Mouse (Mus musculus) left cerebral cortex, postnatal 14 days (tissue): ENCODE measurements around the gene Olfr26. TPM values are rescaled to one million over a fixed set of nuclear protein-coding genes. Genes with fewer than 3 reads are reported as not detected.
"Not testable (repeated sequence)": the region's sequence is repeated elsewhere in the genome, so short reads cannot be mapped to it uniquely, and the experiment has no call there.

Experiments used
- DNase-seq, 2 experiments: peaks; one replicate each; pipeline ENCODE4 v3.0.0; 2021 to 2022; ENCODE audit warnings: low spot score in 2 of 2, mixed read lengths in 1 of 2
- intact Hi-C: fragments of 180-260 bp; cut with DNase I; formaldehyde crosslinking; loops from one replicate; pipeline ENCODE4 v1.15.1; 2025
- long read RNA-seq, 2 experiments: library from polyadenylated mRNA; stranded (forward); transcript quantifications; one replicate each; pipeline ENCODE4 v2.0.0; 2021
- total RNA-seq, 2 experiments: library from RNA; stranded (reverse); gene quantifications; 2 replicates each; pipeline ENCODE4 v1.2.3; 2021

Olfr26 gene
- total RNA-seq, result not detected
- long read RNA-seq, experiment 1, result 0 reads
- long read RNA-seq, experiment 2, result 0 reads

DNA sequence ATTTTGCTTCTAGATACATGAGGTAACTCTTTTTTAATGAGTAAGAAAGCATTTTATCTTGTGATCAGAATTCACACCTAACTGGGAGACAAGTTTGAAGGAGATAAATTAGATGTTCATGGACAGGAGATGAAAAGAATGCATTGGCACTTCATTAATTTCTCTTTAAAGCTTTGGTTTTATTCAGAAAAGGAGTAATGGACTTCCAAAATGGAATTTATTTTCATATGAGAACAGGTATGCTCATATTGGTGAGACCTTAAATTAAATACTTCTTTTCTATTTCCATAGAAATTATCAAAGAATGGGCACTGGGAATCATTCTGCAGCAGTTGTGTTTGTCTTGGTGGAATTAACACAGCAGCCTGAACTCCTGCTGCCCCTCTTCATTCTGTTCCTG is at the start of gene Olfr26:
Gene Olfr26 (plus strand): TSS at position 301 of the 400 bp plus-strand sequence.
- intact Hi-C loops, result no loop called here
- no peak for DNase-seq

DNA sequence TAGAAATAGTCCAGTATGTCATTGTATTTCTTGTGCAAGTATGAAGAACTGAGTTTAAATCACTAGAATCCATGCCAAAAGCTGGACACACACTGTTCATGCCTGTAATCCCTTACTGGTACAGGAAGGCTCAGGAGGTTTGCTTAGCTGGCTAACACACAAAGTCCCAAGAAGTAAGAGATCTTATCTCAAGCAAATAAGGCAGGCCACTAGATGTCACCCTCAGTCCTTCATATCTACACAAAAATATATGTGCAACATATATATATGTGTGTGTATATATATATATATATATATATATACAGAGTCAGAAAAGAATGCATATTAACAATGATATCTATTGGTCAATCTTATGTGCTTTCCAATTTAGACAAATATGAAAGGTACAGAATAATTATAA is 49.2 kb upstream of the Olfr26 start:
- intact Hi-C loops, result no loop called here
- peak; percentile 52 to 60 for DNase-seq

GRCm38 (mm10) chr9:38814314-38814713 is 40.5 kb upstream of the Olfr26 start, which contains the start of gene Olfr922:
TSS of gene Olfr922 (plus strand) at chr9:38814614.
- no peak for DNase-seq
- intact Hi-C loops, result no loop called here

DNA sequence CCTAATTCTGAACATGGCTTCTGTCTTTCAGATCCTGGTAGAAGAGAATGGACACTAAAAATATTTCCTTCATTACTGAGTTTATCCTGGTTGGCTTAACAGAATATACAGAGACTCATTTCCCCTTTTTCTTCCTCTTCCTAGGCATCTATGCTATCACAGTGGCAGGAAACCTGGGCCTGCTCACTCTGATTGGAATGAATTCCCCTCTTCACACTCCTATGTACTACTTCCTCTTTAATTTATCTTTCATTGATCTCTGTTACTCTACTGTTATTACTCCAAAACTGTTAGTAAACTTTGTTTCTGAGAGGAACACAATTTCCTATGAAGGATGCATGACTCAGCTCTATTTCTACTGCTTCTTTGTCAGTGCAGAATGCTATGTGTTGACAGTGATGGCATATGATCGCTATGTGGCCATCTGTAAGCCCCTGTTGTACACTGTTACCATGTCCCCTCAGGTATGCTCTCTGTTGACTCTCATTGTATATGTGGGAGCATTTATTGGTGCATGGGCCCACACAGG is 39.3 kb upstream of the Olfr26 start:
- intact Hi-C loops, result no loop called here
- DNase-seq, result no peak

- intact Hi-C loops, result no loop called here
- DNase-seq, result no peak
These were observed 28.6 kb upstream of the Olfr26 start, which contains the start of gene Olfr923 for GRCm38 (mm10) chr9:38826245-38826644. TSS of gene Olfr923 (plus strand) at chr9:38826545.

DNA sequence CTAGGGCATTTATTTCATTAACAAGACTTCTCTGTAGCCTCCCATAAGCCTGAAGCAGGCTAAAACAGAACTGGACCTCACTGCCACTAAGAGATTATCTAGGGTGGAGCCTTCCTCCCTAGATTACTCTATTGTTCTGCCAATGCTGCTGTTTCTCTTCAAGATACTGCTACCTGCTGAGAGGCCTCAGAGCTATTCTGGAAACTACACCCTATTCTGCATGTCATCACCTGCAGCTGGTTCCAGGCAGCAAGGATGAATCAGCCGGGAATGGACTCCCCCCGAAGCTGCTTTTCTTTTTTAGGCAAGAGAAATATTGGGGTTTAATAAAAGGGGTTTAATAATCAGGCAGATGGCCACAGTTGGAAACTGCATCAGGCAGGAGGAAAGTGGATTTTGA is 21.8 kb upstream of the Olfr26 start:
- intact Hi-C loops, result no loop called here
- DNase-seq, result no peak

DNA sequence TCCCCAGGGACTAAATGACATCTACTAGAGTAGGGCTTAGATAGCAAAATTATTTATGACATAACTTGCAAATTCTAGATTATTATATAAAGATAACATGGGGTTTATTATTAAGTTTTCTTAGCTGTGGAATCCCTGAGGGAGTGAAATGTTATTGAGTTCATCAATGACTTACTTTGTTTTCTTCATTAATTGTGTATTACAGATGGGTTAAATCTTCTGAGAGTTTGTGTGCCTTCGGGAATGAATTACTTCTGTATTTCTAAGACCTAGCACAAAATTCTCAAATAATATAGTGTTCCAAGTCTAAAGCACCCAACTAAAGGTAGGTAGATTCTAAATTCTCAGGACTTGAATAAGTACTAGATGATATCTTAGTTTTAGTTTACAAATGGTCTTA is 10.7 kb upstream of the Olfr26 start, which contains the start of gene Olfr924:
Gene Olfr924 (plus strand): TSS at position 301 of the 400 bp plus-strand sequence.
- no peak for DNase-seq
- intact Hi-C loops, result no loop called here

DNA sequence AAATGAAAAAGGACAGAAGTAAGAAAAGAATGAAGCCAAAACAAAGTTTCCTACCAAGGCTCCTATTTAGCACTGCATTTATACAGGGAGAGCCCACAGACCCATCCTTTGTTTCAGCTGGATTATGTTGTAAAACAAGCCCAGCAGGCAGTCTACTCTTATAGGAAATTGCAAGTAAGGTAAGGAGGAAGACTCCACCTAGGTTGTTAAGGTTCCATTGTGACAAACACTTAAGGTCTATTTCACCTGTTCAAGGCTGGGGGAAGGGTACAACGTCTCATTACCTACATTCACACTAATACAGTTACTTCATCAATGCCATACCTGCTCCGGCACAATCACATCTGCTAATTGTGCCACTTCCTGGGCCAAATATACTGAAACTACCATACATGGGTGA is 20.0 kb downstream of the Olfr26 start:
- DNase-seq, intact Hi-C loops: not testable (repeated sequence)

DNA sequence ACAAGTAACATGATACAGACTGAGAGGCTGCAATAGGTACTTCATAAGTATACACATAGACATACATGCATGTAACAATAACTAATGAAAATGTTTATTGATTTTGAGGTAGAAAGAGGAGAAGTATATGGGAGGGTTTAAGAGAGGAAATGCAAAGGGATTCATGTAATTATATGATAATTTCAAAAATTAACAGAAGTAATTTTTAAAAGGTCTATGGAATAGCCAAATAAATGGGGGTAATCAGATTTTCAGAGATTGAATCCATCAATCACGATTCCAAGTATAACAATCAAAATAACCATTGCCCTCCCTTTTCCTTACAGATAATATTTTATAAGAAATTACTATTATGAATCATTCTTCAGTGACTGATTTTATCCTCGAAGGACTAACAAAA is 22.0 kb downstream of the Olfr26 start, which contains the start of gene Olfr926:
Gene Olfr926 (plus strand): TSS at position 301 of the 400 bp plus-strand sequence.
- intact Hi-C loops, result no loop called here
- no peak for DNase-seq

Other genes with a start within 250 kb of the Olfr26 start
- gene Olfr914, start 250.0 kb upstream of the Olfr26 start, total RNA-seq, result not detected
- gene Olfr916, start 195.2 kb upstream of the Olfr26 start, total RNA-seq, result not detected
- gene Olfr917, start 189.2 kb upstream of the Olfr26 start, total RNA-seq, result not detected
- not detected for gene Olfr918, start 180.5 kb upstream of the Olfr26 start, total RNA-seq
- not detected for gene Olfr919, start 151.4 kb upstream of the Olfr26 start, total RNA-seq
- 1 to 10 TPM; 6.5 to 8.3 TPM for gene Vwa5a, start 136.8 kb upstream of the Olfr26 start, total RNA-seq
- gene Olfr920, start 102.8 kb upstream of the Olfr26 start, total RNA-seq, result under 1 TPM in 1 of 2 experiments, not detected in 1; 0.09 TPM
- gene Olfr921, start 82.0 kb upstream of the Olfr26 start, total RNA-seq, result not detected
- gene Olfr922, start 40.4 kb upstream of the Olfr26 start, total RNA-seq, result not detected
- gene Olfr923, start 28.5 kb upstream of the Olfr26 start, total RNA-seq, result not detected
- gene Olfr924, start 10.6 kb upstream of the Olfr26 start, total RNA-seq, result not detected
- not detected for gene Olfr926, start 22.1 kb downstream of the Olfr26 start, total RNA-seq
- not detected for gene Olfr930, start 74.7 kb downstream of the Olfr26 start, total RNA-seq
- gene Olfr933, start 117.3 kb downstream of the Olfr26 start, total RNA-seq, result not detected
- not detected for gene Olfr934, start 133.3 kb downstream of the Olfr26 start, total RNA-seq
- not detected for gene Olfr935, start 144.6 kb downstream of the Olfr26 start, total RNA-seq
- not detected for gene Olfr146, start 168.3 kb downstream of the Olfr26 start, total RNA-seq
- gene Olfr937, start 209.9 kb downstream of the Olfr26 start, total RNA-seq, result not detected
- not detected for gene Olfr938, start 223.8 kb downstream of the Olfr26 start, total RNA-seq